Mouse (Mus musculus) ZHBTc4 (cell line): ENCODE data around the gene Runx2.

ENCODE experiments used
- DNase-seq: peaks from one replicate; pipeline ENCODE4 v3.0.0-alpha.2; 2011; ENCODE audit warnings: low read depth, low spot score

Runx2 gene

GRCm38 (mm10) chr17:44592067-44592736, 222.4 kb downstream of the Runx2 start:
- DNase-seq: no peak

DNA sequence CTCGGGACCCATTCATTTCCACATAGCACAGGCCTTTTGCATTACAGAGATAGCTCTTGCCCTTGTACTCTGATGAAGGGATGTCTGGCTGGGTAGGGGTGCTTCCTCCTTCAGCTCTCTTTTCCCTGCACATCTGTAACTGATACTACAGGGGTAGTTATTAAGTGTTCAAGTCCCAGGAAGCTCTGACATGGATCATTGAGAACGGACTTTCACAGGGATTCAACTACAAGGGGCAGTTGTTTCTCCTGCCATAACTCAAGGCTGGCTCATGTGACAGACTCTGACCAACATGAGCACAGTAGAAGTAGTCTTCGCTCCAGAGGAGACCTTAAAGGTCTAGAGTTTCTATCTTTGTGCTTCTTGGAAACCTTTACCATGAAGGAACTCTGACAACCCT, 226.1 kb downstream of the Runx2 start:
- no peak for DNase-seq

- DNase-seq: peak; percentile 58
Observed at GRCm38 (mm10) chr17:44588020-44588419, 226.6 kb downstream of the Runx2 start.

DNA sequence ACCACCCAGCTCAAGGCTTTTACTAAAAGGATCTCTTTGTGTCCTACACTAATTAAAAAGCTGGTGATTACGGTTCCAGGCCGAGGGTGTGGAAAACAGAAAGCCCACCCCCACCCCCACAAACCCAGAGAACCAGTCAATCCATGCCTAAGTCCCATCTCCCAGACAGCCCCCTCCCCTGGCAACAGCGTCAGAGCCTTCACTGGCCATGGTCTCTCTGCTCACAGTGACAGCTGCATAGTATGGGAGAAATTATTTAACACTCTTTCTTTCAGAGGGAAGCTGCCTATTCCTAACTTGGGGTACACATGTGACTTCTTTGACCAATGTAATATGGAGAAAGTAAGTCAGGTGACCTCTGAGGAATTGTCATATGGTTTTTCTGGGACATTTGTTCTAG, 228.4 kb downstream of the Runx2 start:
- no peak for DNase-seq

- DNase-seq: no peak
Observed at GRCm38 (mm10) chr17:44584781-44585180, 229.8 kb downstream of the Runx2 start.

- DNase-seq: no peak
Observed at GRCm38 (mm10) chr17:44577791-44578190, 236.8 kb downstream of the Runx2 start.

GRCm38 (mm10) chr17:44570899-44571298, 243.7 kb downstream of the Runx2 start:
- no peak for DNase-seq

GRCm38 (mm10) chr17:44569020-44569621, 245.5 kb downstream of the Runx2 start:
- DNase-seq: no peak

DNA sequence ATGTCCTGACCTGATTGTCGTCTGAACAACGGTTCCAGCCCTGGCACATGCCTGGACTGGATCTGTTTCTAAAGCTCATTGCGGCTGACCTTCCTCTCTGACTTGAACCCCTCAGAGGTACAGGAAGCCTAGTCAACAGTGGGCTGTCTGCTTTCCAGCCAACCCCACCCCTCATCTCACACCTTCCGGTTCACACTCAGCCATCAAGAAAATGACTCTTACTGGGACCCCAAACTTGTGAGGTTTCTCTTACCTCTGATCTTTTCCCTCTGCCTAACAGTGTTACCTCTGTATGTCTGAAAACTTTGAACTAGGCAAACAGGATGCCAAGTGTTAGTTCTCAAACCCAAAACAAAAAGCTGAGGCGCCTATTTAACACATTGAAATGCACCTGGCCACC, 247.6 kb downstream of the Runx2 start:
- no peak for DNase-seq

DNA sequence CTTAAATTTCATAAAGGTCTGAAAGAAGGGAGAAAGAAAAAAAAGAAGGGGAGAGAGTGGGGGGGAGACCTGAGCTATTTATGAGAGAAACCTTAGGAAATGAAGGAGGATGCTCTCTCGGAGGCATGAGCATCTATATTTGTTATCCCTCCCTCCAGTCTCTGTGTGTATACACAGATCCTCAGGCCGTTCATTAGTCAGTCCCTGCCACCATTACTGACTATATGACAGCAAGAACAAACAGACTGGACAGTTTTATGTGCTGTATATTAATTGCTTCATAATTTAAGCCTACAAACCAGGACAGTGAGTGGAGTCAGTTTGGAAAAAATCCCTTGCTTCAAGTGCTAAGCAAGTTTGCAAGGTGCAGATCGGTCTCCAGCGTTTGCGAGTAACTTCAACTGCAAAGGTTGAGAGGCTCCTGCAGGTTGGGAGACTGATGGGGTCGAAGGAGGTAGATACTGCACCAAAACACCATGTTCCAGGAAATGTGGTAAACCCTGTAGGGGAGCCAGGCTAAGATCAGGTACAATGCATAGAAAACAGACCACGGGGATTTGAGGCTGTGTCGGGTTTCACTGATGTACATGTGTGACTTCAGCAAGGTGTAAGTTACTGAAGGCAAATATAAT, 248.6 kb downstream of the Runx2 start:
- DNase-seq: no peak

DNA sequence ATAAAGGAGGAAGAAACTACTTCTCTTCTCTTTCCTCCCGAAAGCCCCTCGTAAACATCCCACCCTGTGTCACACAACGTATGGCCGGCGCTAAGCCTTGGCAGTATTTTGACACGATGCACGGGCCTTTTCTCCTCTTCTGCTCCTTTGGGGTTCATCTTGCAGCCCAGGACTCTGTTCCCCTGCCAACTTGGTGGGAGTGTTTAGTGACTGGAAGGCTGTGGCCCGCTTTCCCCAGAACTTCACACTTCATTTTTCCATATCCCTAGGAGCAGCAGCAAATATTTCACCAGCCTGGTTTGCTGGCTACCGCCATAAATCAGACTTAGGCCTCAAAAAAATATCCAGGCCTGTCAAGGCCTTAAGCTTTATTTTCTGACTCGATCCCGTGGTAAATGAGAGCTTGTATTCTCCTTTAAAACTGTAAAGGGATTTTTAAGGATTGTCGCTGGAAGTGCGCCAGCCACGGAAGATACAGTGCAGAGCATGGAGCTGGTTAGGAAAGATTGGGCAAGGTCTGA, 249.2 kb downstream of the Runx2 start:
- DNase-seq: no peak

DNA sequence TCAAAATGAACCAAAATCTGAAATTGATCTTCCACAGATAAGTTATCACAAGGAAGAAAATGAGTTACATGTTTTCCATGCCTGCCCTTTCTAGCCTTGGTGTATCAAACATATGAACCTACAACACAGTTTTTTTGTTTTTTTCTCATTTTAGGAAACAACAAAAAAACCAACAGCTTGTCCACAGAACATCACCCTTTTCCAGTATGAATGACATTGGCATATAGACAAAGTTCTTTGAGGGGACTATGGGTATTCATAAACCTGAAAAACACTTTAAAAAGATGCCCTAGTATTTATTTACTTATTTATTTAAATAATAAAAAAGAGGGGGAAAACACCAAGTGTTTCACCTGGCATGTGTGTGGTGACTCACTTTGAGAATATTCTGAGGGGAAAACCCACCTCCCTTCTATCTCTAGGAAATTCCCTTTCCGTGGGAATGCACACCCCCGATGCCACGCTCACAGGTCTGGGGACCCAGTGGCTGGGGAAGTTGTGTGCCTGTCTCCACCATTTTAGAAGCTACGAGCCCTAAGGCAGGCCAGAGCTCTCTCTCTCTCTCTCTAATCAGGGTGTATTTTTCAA, 249.9 kb downstream of the Runx2 start:
- DNase-seq: no peak

GRCm38 (mm10) chr17:44560016-44560415, 254.6 kb downstream of the Runx2 start:
- peak; percentile 7 for DNase-seq

- no peak for DNase-seq
Observed at GRCm38 (mm10) chr17:44557199-44558111, 257.1 kb downstream of the Runx2 start.

GRCm38 (mm10) chr17:44554941-44555340, 259.7 kb downstream of the Runx2 start:
- no peak for DNase-seq

DNA sequence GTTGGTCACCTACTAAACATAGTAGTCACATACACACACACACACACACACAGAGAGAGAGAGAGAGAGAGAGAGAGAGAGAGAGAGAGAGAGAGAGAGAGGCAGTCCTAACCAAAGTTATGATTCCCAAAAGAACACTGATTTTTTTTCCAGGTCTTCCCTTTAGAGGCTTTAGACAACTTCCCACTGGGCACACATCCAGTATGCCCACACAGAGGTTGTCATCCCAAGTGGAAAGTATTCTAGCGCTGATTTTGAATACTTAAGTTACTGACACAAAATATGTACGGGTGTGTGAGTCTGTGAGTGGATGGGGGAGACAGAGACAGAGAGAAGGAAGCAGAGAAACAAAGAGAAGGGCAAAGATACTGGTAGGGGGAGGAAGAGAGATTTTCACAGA, 265.0 kb downstream of the Runx2 start:
- no peak for DNase-seq

GRCm38 (mm10) chr17:44547922-44548321, 266.7 kb downstream of the Runx2 start:
- DNase-seq: no peak

GRCm38 (mm10) chr17:44546801-44547200, 267.8 kb downstream of the Runx2 start:
- DNase-seq: no peak

- no peak for DNase-seq
Observed at GRCm38 (mm10) chr17:44545141-44545813, 269.3 kb downstream of the Runx2 start.

GRCm38 (mm10) chr17:44542706-44543105, 271.9 kb downstream of the Runx2 start:
- DNase-seq: no peak

- DNase-seq: peak; percentile 20
Observed at GRCm38 (mm10) chr17:44540699-44541098, 273.9 kb downstream of the Runx2 start.
